Mouse (Mus musculus): ENCODE data around the gene Pou2f1.

Gene Pou2f1

GRCm38 (mm10) chr1:165882146-165882900, 120.2 kb downstream of the Pou2f1 start:
- no peak for DNase-seq (ENCODE audit: low read depth)

- no peak for DNase-seq (ENCODE audit: low read depth)
Measured at GRCm38 (mm10) chr1:165878751-165879150, 123.7 kb downstream of the Pou2f1 start.

- no peak for DNase-seq (ENCODE audit: low read depth)
Measured at GRCm38 (mm10) chr1:165875520-165876284, 126.8 kb downstream of the Pou2f1 start.

- no peak for DNase-seq (ENCODE audit: low read depth)
Measured at GRCm38 (mm10) chr1:165874645-165875044, 127.8 kb downstream of the Pou2f1 start.

DNA sequence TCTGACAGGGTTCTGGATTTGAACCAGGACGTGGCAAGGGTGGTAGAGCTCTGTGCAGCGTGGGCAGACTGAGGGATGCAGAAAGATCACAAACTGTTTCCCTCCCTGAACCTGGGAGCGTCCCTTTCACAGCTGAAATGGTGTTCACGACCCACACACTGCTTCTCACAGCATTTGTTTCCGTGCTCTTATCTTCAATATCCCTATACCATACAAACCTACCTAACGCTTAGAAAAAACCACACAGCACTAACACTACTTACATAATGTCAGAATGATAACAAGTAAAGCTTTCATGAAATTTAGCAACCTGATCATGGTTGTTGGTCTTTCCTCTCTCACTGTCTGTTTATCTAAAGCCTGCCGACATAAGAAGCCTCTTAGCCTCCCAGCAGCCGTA, 133.8 kb downstream of the Pou2f1 start:
- no peak for DNase-seq (ENCODE audit: low read depth)

GRCm38 (mm10) chr1:165866630-165867280, 135.7 kb downstream of the Pou2f1 start:
- DNase-seq (ENCODE audit: low read depth): peak; percentile 11

GRCm38 (mm10) chr1:165864864-165865795, 137.3 kb downstream of the Pou2f1 start:
- peak; percentile 36 for DNase-seq (ENCODE audit: low read depth)

GRCm38 (mm10) chr1:165862059-165862458, 140.4 kb downstream of the Pou2f1 start:
- no peak for DNase-seq (ENCODE audit: low read depth)

DNA sequence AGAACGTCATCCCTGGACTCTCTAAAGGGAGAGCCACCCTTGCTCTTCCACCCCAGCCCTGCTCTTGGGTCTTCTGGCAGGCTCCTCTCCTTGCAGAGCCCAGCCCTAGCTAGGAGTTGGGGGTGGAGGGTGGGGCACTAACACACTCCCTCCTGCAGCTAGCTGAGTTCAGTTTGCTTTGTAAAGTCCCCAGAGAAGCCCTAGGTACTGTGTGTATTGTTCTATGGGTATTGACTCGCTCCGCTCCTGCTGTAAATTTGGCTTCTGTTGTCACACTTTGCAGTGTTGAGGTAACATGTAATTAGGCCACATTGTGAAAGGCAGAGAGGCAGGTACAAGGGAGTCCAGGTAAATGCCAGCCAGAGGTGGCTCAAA, 141.3 kb downstream of the Pou2f1 start:
- DNase-seq (ENCODE audit: low read depth): no peak

DNA sequence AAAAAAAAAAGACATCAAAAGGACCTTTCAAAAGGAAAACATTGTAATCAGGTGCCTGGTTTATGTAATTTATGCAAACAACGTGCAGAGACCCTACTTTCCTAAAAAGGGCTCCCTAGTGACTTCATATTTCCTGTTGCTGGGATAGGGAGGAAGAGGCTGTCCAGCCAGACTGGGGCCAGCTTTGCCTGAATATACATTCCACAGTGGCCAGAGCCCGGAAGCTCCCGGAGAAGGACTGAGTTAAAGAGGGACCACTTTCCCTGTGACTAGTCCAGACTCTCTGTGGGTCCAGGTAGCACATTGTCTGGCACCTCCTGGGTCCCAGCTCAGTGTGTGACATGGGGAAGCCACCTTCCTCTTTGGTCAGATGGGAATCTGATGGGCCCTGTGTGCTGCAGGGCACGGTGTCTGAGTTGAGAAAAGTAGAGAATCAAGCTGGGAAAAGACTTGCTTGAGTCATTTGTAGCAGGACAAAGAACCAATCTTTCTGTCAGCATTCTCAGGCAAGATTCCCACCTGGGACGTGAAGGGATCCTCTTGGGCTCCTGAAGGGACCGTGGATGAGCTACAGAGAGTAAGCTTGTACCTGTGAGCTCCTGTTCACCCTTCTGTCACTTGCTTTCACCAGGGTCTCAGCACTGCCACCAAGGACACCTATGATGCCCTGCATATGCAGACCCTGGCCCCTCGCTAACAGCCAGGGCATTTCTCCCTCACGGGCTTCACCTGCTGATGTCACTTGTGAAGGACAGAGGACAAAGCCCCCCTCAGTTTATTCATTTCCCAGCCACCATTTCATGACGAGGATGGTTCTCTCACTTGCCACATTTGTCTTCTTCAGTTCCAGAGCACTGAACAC, 141.9 kb downstream of the Pou2f1 start:
- no peak for DNase-seq (ENCODE audit: low read depth)

DNA sequence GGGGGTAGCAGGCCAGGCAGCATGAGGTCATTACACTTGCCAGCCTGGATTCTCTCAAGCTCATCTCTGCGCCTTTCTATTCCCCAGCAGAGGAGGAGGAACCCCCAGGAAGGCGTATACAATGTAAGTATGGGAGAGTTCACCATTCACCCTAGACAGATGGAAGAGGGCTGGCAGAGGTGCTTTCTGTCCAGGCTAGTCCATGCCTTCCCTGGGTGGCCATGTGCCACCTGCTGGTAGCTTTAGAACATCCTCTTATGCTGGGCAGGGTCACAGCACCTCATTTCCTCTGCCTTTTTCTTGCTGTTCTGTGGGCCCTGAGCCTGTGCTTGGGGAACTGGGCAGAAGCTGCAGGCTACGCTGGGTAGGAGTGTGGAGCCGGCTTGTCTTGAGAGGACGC, 144.1 kb downstream of the Pou2f1 start:
- peak; percentile 63 for DNase-seq (ENCODE audit: low read depth)

DNA sequence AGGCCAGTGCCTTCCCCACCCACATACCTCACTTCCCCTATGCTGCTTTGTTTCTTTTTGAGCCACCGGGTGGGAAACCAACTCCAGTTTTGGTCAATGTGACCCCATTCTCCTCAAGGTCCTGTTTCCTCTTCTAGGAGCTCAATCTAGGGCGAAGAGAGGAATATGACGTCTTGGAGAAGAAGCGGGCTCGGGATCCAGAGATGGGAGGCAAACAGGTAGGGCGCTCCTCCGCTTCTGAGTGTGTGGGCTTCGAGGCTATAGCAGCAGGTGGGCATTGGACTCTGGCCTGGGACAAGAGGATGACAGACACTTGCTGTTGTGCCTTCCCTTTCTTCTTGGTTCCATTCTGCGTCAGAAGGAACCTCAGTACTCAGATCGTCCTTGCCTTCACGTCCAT, 145.2 kb downstream of the Pou2f1 start:
- no peak for DNase-seq (ENCODE audit: low read depth)

DNA sequence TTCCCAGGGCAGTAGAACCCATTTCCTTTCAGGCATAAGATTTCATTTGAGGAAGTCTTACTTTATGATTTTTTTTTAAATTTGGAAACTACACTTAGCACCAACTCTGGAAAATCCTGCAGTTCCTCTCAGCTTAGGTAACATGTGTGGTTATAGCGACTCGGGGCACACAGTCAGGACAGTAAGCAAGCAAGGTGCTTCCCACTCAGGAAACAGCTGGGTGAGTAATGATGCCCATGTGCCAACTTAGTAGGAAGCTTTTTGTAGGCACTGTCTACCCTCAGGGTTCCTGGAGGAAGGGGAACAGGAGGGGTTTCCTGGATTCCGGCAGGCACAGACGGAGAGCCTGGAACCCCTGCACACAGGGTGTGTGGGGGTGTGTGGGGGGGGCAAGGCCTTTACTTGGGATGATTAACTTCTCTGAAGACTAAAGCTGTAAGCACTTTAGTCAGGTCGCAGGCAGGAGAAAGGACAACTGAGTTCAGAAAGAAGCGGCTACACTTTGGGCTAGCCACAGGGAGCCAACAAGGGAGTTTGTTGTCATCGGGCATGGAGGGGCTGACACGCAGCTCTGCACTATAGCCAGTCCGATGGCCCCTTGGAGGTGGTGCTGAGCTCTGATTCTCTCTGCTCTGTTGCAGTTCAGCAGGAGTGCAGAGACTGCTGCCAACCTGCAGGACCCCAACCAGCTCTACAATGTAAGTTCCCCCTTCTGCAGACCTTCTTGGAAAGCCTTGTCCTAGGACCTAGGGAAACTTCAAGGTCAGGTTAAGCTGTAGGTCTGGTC, 146.5 kb downstream of the Pou2f1 start:
- DNase-seq (ENCODE audit: low read depth): peak; percentile 9

DNA sequence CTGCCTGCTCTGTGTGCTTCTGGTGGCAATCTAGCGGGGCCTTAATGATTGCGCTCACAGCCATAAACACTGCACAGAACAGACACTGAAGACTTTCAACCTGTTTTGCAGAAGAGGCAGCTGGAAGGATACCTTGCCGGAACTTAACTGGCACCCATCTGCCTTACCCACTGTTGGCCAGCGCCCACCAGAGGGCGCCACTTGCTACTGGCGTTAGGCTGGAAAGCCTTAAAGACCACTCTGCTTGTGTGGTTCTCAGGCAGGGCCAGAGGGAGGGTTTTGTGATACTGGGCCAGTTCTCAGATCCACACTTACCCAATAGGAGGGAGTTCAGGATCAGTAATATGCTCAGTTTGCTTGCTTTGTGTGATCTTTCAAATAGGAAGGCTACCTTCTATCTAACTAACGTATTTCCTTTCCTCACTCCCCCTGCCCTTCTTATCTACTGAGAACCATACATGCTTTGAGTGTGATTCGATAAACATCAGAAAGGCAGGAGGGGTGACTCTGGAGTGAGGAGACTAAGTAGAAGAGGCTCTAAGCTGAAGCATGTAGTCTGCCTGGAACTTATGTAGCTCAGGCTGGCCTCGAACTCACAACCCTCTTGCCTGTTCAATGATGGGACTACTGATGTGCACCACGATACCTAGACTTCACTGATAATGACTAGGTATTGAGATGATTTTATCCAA, 148.6 kb downstream of the Pou2f1 start:
- peak; percentile 88 for DNase-seq (ENCODE audit: low read depth)

DNA sequence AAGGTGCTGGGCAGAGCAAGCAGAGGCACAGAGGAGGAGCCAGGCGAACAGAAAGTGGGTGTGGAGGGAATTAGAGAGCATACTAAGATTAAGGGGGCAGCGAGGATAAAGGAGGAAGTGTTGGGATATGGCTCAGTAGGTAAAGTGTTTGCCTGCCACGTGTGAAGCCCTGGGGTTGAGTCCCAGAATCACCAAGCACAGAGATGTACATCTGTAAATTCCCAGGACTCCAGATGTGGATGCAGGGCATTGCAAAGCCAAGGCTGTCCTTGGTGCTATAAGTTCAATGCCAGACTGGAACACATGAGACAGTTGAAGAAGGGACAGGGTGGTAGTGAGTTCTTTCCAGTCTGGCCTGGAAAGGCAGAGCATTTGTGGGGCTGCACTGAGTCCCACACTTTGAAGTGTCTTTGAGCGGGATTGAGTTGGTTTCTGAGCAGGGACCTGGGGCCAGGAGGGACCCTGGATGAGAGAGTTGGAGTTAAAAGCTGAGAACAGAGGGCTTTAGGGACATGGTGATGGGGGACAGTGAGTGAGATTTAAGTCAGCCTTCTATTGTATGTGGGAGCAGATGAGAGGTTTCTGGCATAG, 149.3 kb downstream of the Pou2f1 start:
- no peak for DNase-seq (ENCODE audit: low read depth)

DNA sequence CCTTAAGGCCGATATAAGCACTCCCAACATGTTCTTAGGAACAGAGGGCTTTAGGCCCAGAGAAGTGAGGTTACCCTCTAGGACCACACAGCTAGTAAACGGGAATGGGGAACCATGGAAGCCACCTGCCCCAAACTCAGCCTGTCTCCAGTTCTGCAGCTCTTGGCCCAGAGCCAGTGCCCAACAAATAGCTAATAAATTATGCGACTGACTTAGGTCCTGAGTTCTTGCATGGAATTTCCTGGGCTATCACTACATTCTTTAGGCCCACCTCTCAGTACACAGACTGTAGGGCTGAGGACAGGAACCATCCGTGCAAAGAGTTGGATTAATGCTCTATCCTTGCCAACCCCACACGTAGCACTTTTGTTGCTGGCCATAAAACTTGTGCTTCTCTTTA, 150.3 kb downstream of the Pou2f1 start:
- DNase-seq (ENCODE audit: low read depth): no peak

GRCm38 (mm10) chr1:165849458-165850445, 152.7 kb downstream of the Pou2f1 start:
- peak; percentile 71 for DNase-seq (ENCODE audit: low read depth)

- DNase-seq (ENCODE audit: low read depth): peak; percentile 85
Measured at GRCm38 (mm10) chr1:165848881-165849280, 153.6 kb downstream of the Pou2f1 start.

Data from induced T-regulatory cell, adult 2 months (primary cell).